1 mouse cellular context compared by ENCODE assay signal in the genomic region with DNA sequence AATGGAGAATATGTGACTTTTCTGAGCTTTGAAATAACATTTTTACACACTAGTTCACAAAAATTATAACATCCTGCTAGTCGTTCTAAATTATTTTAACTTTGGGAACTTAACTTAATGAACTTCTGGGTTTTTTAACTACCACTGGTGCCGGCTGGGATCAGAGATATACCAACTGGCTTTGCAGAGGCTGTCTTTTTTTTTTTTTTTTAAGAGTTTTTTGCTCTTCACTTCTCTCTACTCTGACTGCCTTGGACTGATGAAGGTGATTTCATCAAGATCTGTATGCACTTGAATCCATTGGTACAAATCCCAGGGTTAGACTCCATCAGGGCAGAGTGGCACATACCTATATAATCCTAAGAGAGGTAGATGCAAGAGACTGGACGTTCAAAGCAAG.
TF ChIP-seq lines count a peak whose summit lies in the region.

No protein-coding gene starts in this region.

TF ChIP-seq in MEL, 35 proteins besides CTCF, POLR2A, EP300 and RAD21 (continued from another document):
- peak; percentile 92 for TF ChIP-seq ZNF384 (IDR thresholded peaks at IDR 0.05; ENCODE audit: low read depth, low read length)
- no peak for TF ChIP-seq MXI1 (IDR thresholded peaks at IDR 0.05; ENCODE audit: low read depth, low read length)
- TF ChIP-seq JUND (IDR thresholded peaks at IDR 0.05; ENCODE audit: low read depth, low read length), result no peak
- 0 out of 2 replicates have a peak, but pooled peaks have one; percentile 3 for TF ChIP-seq GATA1 (IDR thresholded peaks at IDR 0.05; ENCODE audit: low read depth, low read length)
- no peak for TF ChIP-seq ZKSCAN1 (IDR thresholded peaks at IDR 0.05; ENCODE audit: low read depth, low read length)
- no peak for TF ChIP-seq UBTF (IDR thresholded peaks at IDR 0.05; ENCODE audit: borderline replicate concordance, insufficient read depth, low read depth, low read length)
- no peak for TF ChIP-seq MAZ (IDR thresholded peaks at IDR 0.05; ENCODE audit: low read depth, low read length)
- TF ChIP-seq TCF12 (IDR thresholded peaks at IDR 0.05; ENCODE audit: low read depth, low read length), result peak; percentile 34; the same call in 1 of the 2 replicates
- TF ChIP-seq TAL1 (IDR thresholded peaks at IDR 0.05; ENCODE audit: low read length), result no peak; the same call in 1 of the 2 replicates
TF ChIP-seq in MEL: peak in this region for 3.
